Mouse (Mus musculus): ENCODE measurements around the gene Olfr66.

Olfr66 gene

DNA sequence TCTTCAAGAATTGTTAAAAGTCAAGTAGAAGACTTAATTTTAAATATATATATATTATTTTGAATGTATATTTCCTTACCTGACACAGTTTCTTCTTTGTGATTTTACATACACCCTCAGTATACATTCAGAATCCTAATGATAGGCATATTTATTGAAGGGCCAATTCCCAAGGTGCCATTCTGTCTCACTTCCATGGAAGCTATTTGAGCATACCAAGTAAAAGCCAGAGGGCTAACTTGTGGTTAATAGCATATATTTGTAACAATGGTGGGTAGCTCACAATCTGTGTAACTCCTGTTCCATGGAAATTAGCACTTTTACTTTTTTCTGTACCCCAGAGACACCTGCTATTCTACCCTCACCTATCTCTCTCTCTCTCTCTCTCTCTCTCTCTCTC is at the start of gene Olfr66:
Olfr66 (minus strand) TSS at position 101 of the 400 bp plus-strand sequence.
- DNase-seq = no peak

DNA sequence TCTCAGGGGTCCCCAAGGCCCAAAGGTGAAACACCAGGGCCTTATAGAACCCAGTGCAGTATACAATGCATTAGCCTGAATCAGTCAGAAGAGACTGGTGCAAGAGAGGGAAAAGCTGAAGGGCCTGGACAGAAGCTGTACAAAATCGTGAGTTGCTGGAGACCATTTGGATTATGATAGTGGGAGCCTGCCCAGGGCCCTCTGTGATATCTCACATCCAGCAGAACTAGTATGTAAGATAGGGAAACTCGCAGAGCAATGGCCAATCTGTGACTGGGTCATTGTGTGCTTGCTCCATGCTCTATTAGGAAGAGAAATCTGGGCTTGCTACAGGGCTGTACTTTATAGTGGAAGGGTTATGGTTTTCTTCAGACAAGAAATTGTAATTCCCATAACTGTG is 48.2 kb upstream of the Olfr66 start, which contains the start of gene Olfr632:
Olfr632 (plus strand) TSS at position 84 of the 400 bp plus-strand sequence.
- no peak for DNase-seq

DNA sequence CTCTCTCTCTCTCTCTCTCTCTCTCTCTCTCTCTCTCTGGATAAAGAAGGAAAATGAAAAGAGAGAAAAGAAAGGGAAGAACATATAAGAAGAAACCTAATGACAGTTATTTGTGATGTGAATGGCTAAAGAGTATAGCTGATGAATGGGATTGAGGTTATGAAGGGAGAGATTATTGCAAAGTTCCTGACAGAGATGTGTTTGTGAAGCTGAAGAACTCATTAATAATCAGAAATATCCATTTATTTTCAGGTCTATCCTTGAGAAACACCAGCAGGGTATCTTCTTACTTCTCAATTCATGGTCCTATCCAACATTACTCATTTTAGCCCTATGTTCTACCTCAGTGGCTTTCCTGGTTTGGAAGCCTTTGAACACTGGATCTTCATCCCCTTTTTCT is 42.5 kb upstream of the Olfr66 start, which contains the start of gene Olfr631:
Olfr631 (plus strand) TSS at position 301 of the 400 bp plus-strand sequence.
- no peak for DNase-seq

DNA sequence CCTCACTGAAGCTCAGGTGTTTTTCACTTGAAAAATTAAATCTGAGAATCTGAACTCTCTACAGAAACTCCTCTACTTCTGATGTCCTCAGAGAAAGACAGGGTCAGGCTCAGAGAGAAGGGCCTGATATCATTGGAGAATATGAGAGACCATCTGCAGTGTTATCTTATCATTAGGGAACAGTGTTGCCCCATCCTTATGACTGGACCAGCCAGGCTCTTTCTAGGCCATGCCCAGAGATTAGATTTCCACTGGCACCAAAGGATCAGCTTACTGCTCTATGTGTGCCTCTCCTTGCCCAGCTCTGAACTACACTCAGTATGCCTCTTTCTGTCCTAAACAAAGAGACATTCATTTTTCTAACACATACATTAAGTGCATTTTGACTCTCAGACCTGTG is 29.3 kb upstream of the Olfr66 start:
- no peak for DNase-seq

DNA sequence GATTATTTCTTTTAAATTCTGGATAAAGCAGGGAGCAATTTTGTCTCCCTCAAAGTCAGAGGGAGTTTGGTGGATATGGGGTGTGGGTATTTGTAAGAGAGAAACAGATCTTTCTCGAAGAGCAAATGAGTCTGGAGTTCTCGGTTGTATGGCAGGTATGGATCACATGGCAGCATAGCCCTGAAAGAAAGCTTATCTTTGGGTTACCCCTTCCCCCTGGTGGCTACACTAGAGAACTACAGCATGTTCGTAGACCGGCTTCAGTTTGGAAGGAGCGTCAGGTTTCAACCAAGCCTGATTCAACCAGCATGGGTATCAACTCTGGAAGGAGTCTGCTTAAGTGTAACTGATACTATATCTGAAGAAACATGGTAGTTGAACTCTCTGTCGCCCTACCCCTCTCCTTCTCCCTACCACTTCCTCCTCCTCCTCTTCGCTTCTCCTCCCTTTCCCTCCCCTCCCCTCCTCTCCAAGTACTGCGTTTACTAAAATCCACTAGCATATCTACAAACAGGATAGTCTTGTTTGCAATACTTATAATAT is 27.0 kb upstream of the Olfr66 start:
- no peak for DNase-seq

DNA sequence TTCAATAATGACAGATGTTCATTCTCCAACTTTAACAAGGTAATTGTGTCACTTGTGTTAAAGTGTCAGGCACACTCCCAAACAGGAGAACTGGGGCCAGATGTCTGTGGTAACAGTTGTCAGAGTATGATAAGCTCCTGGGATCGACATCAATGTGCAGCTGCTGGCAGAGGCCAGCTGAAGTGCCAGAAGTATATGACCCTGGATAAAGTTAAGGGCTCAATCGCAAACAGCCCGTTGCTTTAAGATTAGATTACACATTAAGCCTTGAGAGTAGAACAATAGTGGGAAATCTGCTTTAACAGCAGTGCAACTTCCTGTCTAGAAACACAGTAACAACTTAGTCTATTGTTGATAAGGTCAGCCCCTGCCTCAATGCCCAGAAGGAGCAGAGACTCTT is 24.0 kb upstream of the Olfr66 start:
- no peak for DNase-seq

DNA sequence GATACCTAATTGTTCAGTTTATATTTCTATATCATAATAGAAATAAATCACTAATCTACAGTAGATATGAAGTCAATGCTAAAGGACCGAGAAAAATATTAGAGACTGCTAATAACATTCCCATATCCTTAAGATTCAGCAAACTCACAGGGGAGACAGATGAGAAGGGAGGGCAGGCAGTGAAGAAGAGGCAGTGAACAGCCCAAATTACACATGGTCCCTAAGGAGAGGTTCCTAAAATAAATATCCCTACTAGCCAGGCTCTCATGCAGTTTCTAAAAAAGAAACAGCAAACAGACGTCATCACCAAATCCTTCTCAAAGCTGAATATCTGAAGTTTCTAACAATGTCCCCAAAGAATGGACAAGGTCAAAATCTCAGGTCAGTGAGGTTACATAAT is 17.1 kb upstream of the Olfr66 start, which contains the start of gene Olfr65:
Olfr65 (plus strand) TSS at position 301 of the 400 bp plus-strand sequence.
- DNase-seq = no peak

DNA sequence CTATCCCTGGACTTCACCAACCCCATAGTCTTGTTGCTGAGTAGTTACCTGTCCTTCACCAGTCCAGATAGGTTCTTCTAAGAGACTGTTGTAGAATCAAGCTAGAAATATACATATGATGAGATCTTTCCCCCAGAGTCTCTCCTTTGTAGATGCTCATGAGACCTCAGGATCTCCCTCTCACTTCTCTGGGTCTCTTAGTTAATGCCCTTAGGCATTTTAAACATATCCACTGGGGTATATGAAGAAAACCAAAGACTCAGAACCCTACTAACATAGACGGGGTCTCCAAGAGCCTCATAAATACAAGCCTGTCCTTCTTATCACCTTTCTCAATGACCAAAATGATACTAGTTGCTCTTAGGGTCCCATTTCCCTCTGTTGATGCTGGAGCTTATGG is 8.3 kb upstream of the Olfr66 start, which contains the start of gene Olfr64:
Olfr64 (minus strand) TSS at position 101 of the 400 bp plus-strand sequence.
- DNase-seq = no peak

DNA sequence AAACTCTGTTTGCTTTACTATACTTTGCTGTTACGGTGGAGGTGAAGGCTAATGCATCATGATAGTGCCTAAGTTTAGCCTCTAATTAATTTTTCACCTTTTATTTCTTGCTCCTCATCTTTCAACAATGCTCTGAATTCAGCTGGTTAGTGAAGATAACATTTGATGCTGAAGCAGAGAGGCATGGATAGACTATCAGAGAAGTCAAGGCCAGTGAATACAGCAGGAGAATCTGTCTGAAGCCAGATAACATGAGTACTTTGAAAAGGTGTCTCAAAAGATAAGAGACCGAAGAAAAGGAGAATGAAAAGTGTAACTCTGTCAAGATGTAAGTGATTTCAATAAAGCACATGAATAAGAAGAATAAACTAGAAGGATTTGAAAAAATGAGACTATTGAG is 9.0 kb downstream of the Olfr66 start:
- no peak for DNase-seq

DNA sequence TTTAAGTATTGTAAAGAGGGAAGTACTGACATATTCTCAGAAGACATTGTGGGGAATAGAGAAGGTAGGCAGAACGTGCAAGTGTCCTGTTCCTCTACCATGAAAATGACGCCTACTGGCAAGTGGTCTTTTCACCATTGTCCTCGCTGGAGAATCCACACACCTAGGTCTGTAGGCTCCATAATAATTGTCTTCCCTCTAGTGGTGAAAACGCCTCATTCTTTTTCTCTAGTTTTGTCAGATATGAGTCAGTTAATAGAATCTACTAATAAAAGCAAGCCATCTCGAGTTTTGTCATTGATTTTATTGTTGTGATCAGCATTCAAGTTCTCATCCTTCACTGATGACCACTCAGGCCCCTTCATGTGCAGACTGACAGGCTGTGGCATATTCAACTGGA is 11.6 kb downstream of the Olfr66 start:
- DNase-seq = no peak

DNA sequence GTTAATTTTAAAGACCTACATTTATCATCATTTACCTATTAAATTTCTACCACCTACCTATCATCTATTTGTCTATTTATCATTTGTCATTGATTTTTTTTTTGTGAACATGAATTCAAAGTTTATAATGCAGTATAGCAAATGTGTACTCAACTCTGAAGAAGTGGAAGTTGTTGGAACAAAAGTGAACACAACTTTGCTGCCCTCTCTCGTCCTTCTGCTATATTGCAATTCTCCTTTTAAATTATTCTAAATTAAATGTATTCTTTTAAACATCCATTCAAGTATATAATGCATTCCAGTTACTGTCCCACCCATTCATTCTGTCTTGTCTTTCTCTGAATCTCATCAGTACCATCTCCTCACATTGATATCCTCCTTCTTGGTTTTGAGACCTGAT is 13.0 kb downstream of the Olfr66 start:
- DNase-seq = no peak

DNA sequence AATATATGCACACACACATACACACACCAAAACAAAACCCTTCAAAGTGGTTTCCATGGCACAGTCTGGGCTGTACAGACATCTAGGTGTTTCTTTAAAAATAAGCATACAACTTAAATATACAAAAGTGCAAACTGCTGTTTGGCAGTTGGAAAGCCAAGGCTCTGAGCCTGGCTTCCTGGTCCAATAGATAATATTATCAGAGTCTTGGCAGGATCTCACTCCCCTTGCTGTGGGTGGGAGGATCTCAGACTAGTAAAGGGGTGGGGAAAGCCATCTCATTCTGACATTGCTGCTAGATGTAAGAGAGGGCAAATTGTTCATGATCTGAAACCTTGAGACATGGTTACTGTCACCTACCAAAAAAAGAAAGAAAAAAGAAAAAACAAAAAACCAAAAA is 15.4 kb downstream of the Olfr66 start:
- DNase-seq = no peak

DNA sequence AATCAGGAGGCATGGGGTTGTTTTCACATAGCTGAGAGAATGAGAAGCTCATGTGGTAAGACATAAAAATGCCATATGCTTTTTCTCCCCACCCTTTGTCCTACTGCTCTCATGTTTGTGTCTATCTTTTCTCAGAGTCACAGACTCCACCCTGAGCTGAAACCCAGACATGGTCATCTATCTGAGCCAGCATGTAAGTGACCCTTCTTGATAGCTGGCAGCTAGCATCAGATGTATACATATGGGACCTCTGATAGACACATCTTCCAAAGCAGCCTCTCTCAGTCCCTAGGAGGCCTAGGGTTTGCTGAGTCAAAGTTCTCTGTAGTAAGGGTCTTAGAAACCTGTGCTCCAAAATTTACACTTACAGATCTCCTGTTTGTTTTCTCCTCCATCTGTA is 20.3 kb downstream of the Olfr66 start:
- no peak for DNase-seq

DNA sequence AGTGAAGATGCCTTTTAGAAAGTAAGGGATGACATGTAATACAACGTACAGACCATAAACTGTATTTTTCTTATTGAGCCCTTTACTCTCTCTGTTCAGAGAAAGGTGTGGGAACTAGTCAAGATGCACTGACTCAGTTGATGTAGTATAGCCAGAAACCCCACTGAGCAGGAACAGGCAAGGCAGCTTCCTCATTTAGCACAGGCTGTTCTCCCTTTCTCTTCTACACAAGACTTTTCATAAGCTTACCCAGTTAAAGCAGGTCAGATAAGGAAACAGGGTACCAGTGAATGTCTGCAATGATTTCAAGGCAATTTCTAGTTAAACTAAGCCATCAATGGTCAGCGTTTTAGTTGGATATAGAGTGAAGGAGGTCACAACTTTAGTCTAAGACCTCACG is 24.5 kb downstream of the Olfr66 start:
- no peak for DNase-seq

DNA sequence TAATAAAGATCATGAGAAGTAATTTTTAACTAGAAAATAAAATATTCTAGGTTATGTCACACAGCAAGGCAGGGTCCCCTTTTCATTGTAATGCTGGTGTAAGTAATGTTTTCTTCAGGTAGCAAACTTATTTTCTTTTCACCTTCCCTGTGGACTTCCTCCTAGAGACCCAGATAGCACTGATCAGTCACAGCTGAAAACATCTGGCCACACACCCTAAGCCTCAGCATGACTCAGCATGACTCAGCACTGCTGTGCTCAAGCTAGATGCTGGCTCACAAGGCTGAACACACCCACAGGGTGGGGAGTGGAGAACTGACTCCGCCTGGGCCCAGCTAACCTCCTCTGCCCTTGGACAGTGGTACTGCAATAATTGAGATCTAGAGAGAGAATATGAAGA is 25.2 kb downstream of the Olfr66 start:
- DNase-seq = no peak

DNA sequence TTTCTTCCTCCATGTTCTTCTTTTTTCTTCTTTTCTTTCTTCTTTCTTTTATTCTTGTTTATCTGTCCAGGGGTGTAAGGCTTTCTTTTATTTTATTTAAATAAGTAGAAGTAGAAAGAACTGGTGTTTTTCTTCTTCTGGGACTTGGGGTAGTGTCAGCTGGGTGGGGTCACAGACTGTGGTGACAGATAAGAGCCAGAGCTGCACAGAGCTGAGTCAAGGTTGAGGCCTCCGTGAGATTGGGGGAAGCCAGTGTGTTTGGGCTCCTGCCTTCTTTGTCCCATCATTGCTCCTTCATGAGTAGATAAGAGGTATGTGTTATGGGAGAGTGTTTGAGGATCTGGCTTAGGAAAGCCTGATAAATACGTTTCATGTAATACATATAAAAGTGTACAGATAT is 27.0 kb downstream of the Olfr66 start:
- no peak for DNase-seq

DNA sequence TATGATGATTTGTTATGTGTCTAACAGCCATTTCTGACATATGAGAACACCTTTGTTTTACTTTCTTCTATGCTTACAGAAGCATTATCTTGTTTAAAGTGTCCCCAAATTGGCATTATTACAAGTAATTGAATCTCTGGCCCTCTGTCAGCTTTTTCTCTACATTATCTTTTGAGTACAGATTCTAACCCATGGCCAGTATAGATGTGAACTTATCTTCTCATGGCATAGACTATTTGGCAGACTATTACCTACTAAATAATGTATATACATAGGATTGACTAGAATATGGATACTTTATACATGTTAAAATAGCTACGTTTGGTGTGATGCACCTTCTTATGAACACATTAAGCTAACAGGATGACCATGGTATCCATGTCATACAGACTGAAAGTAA is 31.4 kb downstream of the Olfr66 start:
- DNase-seq = no peak

DNA sequence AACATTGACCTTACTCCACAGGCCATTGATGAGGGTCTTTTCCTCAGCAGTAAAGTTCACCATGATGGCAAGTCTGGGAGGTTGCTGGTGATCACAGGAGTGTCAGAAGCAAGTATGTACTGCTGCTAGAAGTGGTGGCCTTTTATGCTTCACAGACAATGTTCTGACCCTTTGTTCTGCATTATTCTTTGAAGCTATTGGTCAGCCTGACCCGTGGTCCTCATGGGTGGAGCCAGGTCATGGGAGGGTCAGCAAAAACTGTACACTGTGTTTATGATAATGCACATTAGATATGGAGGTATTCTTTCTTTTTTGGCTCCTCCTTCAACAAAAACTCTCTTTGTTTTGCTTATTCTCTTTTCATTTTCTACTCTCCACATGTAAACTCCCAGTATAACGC is 33.0 kb downstream of the Olfr66 start, which contains the start of gene Hbb-y:
Hbb-y (minus strand) TSS at position 127 of the 400 bp plus-strand sequence.
- DNase-seq = no peak

DNA sequence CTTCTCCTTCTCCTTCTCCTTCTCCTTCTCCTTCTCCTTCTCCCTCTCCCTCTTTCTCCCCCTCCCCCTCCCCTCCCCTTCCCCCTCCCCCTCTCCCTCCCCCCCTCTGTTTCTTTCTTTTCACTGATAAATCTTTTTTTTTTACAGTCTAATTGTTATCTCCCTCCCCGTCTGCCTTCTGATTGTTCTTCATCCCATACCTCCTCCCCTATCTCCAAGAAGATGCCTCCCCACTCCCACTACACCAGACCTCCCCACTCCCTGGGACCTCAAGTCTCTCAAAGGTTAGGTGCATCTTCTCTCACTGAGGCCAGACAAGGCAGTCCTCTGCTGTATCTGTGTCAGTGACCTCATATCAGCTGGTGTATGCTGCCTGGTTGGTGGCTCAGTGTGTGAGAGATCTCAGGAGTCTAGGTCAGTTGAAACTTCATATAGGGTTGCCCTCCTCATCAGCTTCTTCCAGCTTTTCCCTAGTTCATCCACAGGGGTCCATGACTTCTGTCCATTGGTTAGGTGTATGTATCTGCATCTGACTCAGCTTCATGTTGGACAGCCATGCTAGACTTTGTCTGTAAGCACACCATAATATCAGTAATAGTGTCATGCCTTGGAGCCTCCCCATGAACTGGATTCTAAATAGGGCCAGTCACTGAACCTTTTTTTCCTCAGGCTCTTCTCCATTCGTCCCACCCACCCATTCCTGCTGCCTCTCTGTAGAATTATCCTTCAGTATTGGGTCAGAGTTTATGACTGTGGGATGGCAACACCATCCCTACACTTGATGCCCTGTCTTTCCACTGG is 41.3 kb downstream of the Olfr66 start:
- no peak for DNase-seq

DNA sequence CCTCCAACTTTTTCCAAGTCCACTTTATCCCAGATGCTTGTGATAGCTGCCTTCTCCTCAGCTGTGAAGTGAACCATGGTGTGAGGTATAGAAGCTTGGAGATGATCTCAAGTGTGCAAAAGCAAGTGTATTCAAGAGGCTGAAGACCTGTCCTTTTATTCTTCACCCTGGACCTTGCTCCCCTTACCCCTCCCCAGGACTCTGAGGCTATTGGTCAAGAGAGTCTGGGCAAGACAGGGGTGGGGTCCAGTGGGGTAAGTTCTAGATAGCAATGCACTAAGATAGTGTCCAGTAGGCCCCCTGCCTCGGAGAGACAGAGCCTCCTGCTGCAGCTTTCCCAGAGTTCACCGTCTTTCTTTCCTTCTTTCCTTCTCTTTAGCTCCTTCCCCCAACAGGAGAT is 43.0 kb downstream of the Olfr66 start, which contains the start of gene Hbb-bh1:
Hbb-bh1 (minus strand) TSS at position 131 of the 400 bp plus-strand sequence.
- DNase-seq = no peak

DNA sequence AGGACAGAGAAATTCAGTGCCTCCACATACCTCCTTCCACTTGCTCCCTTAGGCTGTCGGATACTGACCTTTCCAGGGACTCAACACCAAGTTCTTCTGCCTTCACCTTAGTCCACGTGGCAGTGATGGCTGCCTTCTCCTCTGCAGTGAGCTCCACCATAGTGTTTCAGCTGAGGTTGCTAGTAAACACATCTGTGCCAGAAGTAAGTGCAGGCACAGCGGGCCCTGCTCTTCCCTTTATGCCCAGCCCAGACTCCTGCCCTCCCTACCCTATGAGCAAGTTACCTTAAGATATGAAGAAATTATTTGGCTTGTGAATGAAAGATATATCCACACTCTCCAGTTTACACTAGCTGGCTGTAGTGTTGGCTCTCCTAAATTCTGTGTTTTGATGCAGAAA is 45.8 kb downstream of the Olfr66 start, which contains the start of gene Hbb-bh2:
Hbb-bh2 (minus strand) TSS at position 253 of the 400 bp plus-strand sequence.
- DNase-seq = no peak
